Mouse (Mus musculus) left cerebral cortex, adult 11 months (tissue): Measurements from ENCODE around the gene Hivep3.

Experiments
- DNase-seq: peaks from one replicate; pipeline ENCODE4 v3.0.0; 2022; ENCODE audit warnings: low spot score

The Hivep3 gene

DNA sequence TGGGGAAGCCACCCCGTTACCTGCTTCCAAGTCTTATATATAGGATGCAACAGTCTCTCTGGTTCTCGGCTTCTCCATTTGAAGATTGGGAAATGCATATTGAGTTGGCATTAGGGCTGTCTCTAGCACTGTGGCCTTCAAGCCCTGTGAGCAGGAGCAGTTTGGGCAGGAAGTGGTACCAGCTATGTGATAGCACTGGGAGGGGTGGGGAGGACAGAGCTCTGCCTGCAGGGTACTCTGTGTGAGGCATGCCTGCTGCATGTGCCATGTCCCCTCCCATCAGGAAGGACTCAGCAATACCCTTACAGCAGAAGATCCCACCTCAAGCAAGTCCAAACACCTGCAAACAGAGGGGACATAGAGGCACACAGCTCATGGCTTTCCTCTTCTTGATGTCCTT, 142.0 kb downstream of the Hivep3 start:
- DNase-seq = no peak

DNA sequence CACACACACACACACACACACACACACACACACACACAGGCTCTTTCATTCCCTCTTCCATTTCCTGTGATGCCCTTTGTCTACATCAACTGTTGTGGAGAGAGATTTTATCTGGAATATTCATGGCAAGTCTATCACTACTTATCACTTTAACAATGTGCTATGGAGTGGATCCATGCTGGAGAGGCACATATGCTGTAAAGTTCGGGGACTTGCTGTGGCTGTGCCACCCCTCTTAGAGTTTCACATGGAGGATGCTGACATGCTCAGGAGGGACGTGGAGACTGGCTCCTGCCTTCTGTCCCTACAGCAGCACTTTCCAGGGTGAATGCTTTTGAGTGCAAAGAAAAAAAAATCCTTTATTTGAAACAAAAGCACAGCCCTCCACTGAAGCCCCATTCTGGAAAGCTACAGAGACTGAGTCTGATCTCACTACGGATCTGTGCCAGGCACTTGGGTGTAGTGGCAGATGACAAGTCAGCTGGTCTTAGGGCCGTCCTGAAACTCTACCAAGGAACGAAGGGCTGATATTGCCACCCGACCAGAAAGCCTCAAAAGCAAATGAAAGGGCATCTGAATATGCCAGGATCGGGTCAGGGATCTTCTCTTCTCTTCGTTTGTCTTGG, 143.1 kb downstream of the Hivep3 start:
- DNase-seq = no peak

DNA sequence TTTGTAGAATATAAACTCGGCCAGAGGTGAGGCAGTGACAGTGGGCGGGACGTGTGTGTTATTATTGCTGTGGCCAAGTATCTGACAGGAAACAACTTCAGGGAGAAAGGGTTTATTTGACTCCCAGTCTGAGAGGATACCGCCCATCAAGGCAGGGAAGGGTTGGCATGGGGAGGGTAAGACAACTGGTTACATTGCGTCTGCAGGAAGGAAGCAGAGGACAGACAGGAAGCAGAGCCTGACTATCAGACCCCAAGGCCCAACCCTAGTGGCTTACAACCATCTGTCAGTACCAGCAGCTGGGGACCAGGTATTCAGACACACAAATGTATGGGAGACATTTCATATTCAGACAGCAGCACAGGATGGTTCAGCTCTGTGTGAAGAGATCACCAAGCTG, 144.6 kb downstream of the Hivep3 start:
- DNase-seq = no peak

DNA sequence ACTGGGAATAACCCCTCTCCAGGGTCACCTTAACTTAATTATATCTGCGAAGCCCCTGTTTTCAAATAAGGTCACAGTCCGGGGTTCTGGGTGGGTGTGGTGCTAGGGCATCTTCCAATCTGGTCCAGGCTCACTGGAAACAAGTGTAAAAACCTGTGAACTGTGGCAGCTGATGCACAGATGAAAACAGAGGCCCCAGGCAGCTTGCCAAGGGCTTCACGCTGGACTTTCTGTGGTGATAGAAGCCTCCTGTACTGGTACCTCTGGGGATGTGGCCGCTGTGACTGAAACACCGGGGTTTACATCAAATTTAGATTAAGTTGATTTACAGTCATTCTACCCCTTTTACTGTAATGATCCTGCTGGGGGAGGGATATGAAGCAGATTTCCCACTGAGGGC, 146.1 kb downstream of the Hivep3 start:
- no peak for DNase-seq

DNA sequence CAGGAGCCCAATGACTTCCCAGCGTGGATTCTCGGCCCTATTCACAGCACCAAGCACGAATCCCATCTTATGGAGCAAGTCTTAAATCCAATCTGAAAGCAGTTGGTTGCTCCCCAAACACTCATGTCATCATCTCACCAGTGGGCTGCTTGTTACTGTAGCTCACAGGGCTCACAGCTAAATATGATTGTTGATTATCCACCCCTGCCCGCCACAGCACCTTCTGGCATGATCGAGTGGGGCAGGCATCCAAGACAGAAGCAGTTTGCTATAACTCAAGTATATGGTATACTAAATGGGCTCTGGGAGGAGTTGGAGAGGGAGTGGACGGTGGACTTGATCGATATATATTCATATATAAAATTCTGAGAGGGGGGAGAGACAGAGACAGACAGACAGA, 146.7 kb downstream of the Hivep3 start:
- DNase-seq = no peak

DNA sequence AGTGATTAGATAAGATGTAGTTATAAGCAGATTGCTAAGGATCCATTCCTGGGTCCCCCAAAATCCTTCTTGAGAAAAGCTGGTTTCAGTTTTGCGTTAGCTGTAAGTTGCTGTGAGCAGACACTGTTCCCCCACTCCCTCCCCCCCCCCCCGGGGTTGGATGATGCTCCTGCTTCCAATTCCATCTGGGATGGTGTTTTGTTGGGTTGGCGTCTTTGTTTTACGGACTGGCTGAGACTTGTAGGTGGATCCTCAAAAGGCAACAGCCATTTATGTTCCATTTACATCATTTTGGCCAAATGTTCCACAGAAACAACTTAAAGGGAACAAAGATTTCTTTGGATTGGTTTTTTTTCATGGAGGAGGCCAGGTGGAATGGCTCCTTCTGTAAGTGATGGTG, 147.7 kb downstream of the Hivep3 start:
- no peak for DNase-seq

DNA sequence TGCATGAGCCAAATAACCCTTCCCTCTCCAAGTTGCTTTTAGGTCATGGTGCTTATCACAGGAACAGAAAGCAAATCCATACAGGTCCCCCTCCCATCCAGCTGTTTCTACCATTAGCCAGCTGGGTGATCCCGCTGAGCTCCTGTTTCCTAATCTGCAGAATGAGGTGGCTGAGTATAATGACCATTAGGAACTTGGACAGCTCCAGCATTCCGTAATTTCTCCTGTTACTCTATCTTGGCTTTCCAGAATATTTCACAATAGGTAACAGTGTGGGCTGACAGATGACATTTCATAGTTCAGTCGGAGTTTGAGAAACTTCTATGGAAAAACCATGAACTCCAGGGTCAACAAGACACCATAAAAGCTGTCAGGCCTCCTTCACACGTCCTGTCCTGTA, 148.8 kb downstream of the Hivep3 start:
- DNase-seq = no peak

DNA sequence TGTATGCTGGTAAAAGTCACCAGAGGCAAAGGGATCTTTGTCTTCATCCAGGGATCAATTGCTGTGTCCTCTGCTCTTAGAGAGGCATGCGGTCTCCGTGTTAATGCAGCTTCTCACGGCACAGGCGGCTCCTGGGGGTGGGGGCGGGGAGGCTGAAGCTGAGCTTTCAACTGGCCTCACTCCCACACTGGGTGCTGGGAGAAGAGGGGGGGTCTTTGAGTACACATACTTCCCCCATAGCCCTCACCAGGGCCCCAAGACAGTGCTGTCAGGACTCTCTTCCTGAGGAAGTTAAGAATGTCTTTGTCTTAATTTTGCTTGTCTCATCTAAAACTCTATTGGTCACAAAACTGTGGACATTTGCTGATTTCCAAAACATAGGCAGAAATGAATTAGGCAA, 149.2 kb downstream of the Hivep3 start:
- DNase-seq = no peak

DNA sequence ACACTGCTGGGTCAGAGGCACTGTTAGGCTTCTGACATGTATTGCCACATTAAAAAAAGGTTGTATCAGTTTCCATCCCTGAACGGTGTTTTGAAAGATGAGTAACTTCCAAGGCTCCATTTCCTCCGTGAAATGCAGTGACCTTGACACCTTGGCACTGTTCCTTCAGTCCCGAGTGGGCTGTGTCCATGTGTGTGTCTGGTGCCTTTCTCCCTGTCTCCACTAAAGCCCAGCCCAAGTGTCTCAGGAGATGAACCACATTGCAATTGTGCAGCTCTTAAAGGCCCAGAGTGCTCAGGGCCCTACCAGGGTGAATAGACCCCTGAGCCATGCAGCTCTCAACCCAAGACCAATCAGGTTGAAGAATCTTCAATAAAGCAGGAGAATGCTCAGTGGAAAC, 153.0 kb downstream of the Hivep3 start:
- DNase-seq = no peak

DNA sequence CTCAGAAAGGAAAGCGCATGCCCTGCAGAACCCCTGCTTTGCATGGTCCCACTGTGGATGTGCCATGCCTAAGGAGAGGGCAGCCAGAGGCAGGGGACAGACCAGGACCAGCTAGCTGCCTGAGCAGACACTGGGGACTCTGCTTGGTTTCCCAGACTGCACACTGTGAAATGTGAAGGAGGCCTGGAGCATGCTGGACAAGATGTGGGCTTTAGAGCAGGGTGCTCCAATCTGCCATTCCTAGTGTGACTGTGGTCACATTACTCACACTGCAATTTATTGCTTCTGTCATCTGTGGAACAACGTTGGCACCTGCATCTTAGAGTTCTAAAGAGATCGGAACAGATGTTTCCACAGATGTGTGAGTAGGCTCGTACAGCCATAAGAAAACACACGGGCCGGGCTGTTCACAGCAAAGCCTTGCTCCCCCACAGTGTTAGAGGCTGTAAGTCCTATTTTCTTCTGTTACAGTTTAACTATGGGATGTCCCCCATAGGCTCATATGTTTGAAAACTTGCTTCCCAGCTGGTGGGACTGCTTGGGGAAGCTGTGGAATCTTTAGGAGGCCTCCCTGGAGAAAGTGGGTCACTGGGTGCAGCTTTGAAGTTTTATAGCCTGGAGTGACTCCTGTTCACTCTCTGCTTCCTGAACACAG, 154.1 kb downstream of the Hivep3 start:
- DNase-seq = no peak

DNA sequence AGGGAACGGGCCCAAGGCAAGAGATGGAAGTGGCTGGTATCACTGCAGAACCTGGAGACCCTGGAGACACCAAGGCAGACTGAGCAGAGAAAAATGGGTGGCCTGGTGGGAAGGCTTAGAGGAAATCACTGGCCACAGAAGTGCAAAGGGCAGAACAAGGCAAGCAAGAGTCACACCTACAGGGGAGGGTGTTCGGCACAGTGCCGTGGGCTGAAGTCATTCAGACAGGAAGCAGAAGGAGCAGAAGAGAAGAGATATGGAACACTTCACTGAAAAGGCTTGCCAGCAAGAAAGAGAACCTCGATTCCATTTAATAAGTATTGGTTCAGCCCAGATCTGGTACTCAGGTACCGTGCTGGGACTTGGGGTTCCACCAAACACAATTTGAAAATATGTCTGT, 156.2 kb downstream of the Hivep3 start:
- DNase-seq = no peak

DNA sequence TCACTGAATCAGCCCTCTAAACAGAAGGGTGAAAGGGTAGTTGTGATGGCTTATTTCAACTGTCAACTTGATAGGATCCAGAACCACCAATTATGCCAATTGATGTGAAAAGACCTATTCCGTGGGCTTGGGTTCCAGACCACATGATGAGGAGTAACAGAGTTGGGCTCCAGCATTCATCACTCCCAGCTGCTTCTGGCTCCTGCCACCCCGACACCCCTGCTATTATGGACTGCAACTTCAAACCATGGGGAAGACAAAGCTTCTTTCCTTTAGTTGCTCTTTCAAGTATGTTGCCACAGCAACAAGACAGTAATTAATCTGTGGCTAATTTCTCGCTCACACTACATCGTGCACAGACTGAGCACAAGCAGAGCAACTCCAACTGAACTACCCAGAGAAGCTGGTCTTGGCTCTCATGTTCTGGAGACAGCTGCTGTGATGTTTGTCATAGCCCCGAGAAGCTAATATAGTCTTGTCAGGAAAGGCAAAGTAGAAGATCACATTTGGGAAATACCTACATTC, 159.7 kb downstream of the Hivep3 start:
- no peak for DNase-seq

DNA sequence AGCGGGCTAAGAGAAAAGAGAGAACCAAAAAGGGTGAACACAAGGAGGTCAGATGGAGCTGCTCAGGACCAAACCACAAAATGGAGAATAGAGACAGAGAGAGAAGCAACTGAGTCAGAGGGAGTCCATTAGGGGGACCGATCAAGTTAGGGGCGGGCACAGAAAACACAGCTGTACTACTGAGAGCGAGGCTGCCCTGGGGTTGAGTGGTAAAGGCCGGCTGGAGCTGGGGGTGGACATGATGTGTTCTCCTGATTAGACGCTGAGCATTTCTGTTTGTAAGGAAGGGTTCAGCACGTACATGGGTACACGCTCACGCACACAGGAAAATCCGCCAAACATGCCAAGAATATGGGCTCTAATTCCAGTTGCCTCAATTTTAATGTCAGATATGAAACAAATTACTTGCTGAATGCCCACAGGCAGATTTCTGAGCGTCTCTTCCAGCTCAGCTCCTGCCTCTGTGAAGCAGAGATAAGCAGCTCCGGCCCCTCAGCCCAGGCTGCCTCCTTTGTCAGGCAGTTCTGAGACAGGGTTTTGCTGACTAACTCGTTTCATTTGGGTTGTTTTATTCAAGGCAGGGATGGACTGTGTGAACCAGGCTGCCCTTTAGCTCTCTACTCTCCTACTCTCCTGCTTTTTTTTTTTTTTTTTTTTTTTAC, 161.3 kb downstream of the Hivep3 start:
- DNase-seq = no peak

DNA sequence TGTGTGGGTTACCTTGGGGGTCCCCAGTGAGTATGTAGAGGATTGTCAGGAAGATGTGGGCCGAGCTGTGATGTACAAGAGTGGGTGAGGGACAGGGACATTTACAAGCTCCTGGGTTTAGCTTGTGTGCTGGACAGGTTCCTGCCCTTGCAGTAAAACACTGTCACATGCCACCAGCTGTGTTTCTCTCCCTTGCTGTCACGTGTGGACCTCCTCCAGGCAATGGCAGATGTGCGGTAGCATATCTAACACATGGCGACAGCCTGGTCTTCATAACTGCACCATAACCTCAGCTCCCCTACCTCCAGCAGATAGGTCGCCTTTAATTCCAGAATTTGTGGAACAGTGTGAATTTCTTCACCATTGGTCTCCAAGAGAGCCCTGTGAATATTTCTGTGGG, 161.9 kb downstream of the Hivep3 start:
- no peak for DNase-seq

DNA sequence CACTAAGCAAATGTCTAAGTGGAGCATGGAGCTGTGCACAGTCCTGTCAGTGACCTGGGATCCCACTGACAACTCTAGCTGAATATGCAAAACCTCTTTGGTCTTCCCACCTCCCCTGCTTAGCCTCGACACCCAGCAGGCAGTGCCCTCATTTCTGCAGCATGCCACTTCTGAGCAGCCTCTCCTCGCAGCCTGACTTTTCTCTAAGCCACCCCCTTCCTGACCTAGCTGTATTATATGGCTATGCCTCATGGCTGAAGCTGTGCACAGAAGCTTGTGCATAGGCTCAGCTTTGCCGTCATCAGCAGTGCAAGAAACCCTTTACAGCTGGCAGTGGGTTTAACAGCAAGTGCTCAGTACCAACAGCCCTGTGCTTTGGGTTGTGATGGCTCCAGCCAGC, 163.0 kb downstream of the Hivep3 start:
- DNase-seq = no peak

DNA sequence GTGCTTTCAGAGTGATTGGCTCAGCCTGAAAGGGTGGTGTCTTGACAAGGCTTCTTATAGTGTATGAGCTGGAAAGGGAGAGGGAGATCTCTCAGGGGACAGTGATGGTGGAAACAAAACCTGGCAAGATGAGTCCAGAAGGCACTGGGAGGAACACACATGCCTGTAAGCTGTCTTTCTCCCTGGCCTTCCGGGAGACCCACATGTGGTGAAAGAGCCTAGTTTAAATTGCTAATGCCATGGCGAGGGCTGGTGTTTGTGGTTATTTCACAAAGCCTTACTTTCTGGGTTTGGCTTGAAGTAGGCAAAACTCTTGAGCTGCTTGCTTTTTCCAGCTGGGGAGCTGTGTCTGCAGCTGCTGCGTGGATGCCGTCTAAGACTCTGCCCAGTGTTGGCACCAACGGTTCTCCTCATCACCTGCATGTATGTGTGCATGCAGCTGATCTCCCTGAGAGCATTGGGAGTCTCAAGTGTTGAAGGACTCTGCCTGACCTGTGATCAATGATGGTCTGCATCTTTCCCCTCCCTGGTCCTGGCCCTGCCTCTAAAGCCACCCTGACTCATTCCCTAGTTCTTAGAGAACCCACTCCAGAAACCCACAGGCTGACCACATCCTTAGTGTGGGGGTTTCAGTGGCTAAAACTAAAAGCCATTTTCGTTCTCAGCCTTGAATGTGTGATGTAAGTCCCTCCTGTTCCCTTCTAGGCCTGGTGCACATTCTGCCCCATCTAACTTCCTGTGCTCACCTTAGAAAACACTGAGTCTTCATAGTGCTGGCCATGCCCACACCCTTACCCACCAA, 163.7 kb downstream of the Hivep3 start:
- DNase-seq = no peak

DNA sequence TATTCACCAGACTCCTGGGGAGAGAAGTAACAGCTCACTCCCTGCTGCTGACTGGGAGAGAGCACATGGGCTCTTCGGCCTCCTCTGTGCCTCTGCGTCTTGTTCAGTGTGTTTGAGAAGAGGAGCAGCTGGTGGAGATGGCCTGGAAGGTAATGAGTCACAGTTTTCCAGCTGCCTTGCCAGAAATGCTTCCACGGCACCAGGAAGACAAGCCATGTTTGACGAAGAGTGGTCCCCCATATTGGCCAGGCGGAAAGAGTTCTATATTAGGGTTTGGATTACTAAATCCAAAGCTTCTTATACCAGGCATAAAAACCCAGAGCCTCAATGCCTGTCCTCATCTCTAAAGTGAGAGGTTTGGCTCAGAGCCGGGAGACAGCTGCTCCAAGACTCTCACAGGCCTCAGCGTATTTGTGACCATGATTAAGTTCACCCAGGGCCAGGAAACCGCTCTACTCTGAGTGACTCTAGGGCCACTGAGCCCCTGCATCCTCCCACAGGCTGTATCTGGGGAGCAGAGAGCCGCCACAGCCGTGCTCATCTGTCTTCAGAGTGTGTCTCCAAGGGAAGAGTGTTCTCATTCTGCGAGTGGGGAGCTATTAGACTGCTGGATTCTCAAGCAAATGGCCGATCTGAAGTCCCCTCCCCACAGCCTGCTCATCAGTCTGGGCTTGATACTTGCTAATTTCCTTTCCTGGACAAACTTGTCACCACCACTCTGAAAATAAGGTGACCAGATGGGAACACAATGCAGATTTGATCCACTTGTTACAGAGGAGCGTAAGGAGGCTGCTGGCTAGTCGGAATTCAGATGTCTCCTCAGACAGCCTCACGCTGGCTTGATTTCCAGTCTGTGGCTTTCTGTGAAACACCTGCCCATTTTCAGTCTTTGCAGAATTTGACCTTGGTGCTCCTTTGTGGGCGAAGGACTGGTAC, 168.2 kb downstream of the Hivep3 start:
- no peak for DNase-seq

DNA sequence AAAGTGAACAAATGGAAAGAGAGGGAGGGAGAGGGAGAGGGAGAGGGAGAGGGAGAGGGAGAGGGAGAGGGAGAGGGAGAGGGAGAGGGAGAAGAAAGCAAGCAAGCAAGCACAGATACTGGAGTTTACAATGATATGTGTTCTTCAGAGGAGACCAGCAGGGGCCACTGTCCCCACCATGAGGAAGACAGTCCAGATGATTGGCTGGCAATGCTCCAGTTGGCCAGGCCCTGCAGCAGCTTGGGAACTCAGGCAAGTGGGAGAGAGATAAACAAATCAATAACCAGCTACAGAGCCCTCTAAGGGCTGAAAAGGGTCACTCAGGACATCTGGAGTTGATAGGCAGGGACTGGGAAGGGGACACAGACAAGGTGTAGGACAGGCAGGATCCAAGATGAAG, 169.7 kb downstream of the Hivep3 start:
- no peak for DNase-seq

DNA sequence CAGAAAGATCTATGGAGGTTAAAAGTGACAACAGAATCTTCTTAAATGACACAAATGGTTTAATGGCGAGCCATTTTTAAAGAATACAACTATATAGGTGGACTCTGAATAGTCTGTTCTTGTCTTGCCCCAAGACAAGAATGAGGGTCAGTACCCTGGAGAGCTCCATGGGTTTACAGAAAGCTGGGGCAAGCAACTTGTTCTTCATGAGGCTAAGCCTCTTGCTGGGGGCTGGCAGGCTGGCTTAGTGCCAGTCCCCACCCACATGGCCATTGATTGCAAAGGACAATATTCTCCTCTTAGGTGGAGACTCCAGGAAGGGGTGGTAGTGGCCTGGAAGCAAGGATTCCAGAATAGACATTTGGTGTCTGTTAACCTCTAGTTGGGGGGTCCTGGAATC, 170.2 kb downstream of the Hivep3 start:
- DNase-seq = no peak

DNA sequence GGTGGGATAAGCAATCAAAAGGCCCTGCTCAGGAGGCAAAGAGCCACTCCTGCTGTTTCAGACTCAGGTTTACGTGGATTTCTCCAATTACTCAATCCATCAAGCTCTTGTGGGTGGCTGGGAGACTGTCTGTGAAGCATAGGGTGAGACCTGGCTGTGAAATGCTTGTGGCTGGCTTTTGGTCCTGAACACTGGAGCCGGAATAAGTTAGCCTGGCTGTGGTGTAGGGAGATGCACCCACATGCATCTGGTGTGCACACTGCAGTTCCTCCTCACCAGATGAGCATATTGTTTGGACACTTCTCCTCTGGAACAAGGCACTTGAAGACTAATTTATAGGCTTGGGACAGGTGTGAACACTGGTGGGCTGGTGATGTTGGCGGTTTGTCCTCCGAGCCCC, 170.7 kb downstream of the Hivep3 start:
- DNase-seq = no peak

DNA sequence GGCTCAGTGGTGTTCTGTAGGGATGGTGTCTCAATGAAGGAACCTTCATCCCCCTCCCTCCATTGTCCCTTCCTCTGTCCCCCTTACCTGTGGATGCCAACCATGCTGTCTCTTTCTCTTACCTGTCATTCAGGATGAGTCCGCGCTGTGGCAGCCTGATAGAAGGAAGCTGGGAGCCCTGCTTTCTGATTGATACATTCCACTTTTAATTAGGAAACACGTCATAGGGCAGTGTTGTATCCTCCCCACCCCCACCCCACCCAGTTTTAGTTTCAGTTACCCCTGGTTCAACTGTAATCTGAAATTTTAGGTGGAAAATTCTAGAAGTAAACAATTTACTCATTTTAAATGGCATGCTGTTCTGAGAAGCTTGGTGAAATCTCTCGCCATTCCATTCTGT, 173.5 kb downstream of the Hivep3 start:
- no peak for DNase-seq
